Mouse (Mus musculus) thymus, postnatal 4 days (tissue): ENCODE data around the gene Rnaseh2c.

Experiments used
- DNase-seq: peaks from one replicate; pipeline ENCODE4 v3.0.0; 2021

The Rnaseh2c gene

GRCm38 (mm10) chr19:5637069-5638047 lies 35.7 kb downstream of the Rnaseh2c start, which contains the start of gene Rela:
Rela (plus strand) TSS chr19:5637483.
- DNase-seq = peak; percentile 94

- no peak for DNase-seq
Observed at GRCm38 (mm10) chr19:5638416-5639005, 36.8 kb downstream of the Rnaseh2c start.

DNA sequence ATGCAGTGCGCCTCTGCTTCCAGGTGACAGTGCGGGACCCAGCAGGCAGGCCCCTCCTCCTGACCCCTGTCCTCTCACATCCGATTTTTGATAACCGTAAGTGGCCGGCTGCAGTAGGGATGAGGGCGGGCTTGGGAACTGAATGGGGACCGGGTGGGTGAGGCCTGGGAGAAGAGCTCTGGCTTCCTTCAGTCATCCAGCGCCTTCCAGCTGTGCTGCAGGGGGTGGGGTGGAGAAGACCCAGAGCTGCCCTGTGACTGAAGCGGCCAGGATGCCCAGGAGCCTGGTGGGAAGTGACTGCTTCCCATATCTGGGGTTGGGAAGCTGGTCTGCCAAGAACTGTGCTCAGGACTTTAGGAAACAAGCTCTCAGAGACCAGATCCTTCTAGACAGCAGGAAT lies 38.7 kb downstream of the Rnaseh2c start:
- no peak for DNase-seq

- no peak for DNase-seq
Observed at GRCm38 (mm10) chr19:5641021-5641420, 39.3 kb downstream of the Rnaseh2c start.

DNA sequence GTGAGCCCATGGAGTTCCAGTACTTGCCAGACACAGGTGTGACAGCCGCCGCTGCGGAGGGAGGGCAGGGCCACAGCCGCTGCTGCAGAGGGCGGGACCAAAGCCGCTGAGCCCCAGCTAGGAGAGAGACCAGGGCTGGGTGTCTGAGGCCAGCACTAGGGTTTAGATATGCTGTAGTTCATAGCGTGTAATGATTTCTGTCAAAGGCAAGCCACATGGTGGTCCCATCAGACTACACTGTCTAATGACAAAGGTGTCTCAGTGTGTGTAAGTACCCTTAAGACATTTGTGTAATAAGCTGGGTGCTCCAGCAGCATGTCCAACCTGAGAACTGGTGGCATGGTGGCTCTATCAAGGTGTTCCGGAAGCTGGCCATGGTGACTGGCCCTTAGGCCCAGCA lies 40.0 kb downstream of the Rnaseh2c start:
- no peak for DNase-seq

DNA sequence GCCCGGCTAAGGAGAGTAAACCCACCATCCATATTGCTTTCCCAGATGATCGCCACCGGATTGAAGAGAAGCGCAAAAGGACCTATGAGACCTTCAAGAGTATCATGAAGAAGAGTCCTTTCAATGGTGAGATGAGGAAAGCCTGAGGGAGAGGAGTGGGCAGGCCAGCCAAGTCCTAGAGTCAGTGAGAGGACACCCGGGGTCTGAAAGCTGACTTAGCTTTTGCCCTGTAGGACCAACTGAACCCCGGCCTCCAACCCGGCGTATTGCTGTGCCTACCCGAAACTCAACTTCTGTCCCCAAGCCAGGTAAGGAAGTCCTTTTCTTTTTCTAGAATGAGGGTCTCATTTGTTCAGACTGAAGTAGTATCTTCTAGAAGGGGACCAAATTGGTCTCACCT lies 43.6 kb downstream of the Rnaseh2c start:
- DNase-seq = no peak

DNA sequence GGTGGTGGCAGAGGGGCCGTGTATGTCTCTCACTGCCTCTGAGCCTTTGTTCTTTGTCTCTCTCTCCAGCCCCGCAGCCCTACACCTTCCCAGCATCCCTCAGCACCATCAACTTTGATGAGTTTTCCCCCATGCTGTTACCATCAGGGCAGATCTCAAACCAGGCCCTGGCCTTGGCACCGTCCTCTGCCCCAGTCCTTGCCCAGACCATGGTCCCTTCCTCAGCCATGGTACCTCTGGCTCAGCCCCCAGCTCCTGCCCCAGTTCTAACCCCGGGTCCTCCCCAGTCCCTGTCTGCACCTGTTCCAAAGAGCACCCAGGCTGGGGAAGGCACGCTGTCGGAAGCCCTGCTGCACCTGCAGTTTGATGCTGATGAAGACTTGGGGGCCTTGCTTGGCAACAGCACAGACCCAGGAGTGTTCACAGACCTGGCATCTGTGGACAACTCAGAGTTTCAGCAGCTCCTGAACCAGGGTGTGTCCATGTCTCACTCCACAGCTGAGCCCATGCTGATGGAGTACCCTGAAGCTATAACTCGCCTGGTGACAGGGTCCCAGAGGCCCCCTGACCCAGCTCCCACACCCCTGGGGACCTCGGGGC lies 45.2 kb downstream of the Rnaseh2c start:
- no peak for DNase-seq

DNA sequence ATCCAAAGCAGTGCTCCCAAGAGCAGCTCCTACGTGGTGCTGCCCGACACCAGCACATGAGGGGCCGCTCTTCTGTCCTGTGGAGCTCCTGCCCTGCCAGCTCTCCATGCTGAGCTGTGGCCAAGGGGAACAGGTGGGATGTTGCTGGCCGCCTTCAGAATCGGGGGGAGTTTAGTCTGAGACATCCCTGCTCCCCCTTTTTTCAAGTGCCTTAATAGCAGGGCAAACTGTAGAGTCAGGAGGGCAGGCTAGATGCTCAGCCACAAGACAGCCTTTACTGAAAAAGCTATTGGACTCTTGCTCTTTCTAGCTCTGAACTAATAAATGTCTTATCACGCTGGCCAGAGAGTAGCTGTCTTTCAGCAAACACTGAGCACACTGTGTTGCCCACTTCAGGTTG lies 46.1 kb downstream of the Rnaseh2c start:
- DNase-seq = no peak

DNA sequence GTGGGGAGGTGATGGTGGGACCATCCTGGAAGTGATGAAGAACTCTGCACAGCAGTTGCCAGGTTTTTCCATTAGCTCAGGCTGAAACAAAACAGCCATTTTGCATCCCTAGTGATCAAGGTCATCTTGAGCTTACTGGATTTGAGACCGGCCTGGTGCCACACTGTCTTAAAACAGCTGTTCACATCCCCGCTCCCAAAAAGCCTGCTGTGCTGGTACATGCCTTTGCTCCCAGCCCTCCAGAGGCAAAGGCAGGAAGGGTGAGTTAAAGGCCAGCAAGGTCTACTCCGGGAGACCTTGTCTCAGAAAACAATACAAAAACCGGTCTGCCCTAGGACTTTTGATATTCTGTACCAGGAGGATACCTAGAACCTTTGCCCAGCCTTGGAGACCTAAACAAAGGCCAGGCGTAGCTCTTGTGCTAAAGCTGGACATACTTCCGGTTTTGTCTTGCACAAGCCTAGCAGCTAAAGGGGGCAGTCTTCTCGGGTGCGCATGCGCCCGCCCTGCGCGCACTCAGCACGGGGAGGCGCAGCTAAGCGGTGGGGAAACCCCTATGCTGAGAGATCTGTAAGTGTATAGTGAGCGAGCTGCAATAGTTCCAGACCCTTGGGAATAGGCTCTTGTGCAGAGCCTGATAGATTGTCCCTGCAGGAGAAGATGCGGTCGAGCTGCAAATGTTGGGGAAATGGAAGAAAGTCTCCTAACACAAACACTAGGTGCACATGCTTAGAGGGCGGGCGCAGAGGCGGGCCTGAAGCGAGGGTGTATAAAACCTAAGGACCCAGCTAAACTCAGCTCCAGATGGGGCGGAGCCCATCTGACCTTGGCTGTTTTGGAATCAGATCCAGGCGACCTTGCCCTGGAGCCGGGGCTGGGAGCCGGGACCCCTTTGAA lies 47.0 kb downstream of the Rnaseh2c start:
- peak; percentile 85 for DNase-seq

DNA sequence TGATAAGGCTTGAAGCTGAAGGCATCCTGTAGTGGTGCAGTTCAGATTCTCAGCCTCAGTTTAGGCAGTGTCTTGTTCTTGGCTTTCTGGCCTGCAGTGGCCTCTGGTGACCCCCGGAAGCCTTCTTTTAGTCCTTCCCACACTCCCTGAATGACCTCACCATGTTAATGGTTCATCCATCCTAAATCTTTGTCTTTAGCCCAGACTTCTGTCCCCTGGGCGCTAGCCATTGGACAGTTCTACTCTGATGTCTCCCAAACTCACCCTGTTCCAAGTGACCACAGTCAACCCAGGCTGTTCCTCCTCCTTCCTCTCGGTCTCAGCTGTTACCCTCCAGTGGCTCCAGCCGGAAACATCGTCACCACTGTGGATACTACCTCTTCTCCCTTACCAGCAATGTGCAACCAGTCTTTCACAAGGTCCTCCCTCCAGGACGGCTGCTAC lies 47.6 kb downstream of the Rnaseh2c start:
- no peak for DNase-seq

DNA sequence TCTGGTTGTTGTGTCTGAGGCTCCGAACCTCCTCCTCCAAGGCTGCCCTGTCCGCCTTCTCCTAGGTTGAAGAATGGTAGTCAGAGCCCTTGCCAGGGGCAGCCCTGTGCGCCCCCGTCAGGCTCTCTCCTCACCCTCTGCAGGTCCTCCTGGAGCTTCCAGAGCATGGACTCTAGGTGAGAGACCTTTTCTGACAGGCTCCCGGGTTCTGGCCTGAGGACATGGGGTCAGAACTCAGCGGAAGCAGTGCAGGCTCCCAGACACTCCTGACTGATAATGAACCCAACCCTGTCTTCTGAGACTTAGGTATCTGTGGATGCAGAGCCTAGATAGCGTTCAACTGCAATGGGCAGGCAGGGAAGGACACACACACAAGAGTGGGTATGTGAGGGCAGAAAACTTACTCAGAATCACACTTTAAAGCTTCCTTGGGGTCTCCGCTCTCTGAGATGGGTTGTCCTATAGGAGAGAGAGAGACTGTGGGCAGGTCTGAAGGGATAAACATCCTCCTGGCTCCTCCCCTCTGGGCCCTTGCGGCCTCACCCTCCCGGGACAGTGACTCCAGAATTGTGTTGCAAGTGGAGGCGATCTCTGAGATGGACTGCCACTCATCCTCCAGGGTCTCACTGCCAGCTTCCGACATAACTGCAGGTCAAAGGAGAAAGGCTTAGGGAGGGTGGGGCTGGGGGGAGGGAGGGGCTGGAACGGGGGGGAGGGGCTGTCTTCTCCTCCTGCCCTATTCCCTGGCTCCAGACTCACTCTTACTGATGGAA lies 50.0 kb downstream of the Rnaseh2c start:
- no peak for DNase-seq

DNA sequence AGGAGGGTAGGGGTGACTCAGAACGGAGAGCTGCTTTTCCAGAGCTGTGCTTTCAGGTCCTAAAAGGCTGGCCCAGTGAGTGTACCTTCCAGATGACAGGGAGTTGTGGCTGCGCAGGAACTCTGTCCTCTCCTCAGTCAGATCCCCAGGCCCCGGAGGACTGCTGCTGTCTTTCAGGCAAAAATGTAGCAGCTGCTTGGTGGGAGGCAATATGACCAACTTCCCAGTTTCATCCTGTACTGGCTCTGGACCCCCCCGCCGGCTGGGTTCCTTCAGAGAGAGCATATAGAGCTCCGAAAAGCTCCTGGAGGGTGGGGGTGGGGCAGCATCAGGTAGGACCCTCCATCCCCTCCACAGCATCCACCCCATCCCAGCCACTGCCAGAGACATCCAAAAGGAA lies 50.9 kb downstream of the Rnaseh2c start:
- DNase-seq = no peak

- DNase-seq = no peak
Observed at GRCm38 (mm10) chr19:5653969-5654719, 52.5 kb downstream of the Rnaseh2c start.

- DNase-seq = no peak
Observed at GRCm38 (mm10) chr19:5654720-5655298, 53.1 kb downstream of the Rnaseh2c start.
